Mouse (Mus musculus): ENCODE measurements around the gene Scamp1.
"Not testable (repeated sequence)": the region's sequence is repeated elsewhere in the genome, so short reads cannot be mapped to it uniquely, and the experiment has no call there.

Gene Scamp1

DNA sequence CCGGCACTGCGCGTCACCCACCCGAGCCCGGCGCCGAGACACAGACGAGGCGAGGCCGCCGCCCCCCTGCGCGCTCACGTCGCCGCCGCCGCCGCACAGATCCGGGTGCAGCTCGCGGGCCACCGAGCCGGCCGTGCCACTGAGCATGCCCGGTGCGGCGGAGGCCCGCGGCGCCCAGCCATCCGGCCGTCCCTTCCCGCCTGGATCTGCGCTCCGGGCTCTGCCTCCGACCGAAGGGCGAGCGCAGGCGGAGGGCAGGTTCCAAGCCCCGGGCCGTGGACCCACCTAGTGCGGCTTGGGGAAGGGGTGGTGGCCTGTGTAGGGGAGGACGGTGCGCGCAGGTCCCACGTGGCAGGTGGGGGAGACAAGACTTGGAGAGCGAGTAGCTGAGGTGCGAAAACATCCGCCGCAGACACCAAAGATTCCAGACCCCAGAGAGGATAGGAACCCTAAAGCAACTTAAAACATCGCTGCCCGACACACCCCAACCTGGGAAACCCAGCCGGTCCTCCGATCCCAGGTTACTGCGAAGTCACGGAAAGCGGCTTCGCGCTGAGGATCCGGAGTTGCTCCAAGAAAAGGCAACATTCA lies at the start of gene Scamp1:
TSS of gene Scamp1 (minus strand) at position 577 of the 591 bp plus-strand sequence.
- DNase-seq (ENCODE audit: low spot score in 2 of 2), result peak; percentile 90 to 93

- DNase-seq (ENCODE audit: low spot score in 2 of 2), result no peak
Measured at GRCm38 (mm10) chr13:94330392-94330979, 44.8 kb upstream of the Scamp1 start.

GRCm38 (mm10) chr13:94329005-94329404 lies 43.3 kb upstream of the Scamp1 start:
- DNase-seq (ENCODE audit: low spot score in 2 of 2), result not testable (repeated sequence)

DNA sequence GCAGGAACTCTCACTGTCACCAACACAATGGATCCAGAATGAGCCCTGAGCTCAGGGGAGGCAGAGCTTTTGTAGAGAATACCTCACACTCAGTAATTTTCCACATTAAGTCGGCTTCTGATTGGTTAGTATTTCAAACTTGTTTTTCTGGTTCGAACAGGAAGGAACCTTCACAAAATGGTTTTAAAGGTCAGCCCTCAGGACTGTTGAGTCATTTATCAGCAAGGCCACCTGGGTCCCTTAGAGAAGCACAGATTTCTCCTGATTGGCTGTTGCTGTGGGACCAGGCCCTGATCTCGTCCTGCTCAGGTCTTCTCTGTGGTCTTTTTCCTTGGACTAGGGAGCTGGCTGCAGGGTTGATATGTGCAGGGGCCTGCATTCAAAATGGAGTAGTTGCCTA lies 42.4 kb upstream of the Scamp1 start:
- no peak for DNase-seq (ENCODE audit: low spot score in 2 of 2)

- no peak for DNase-seq (ENCODE audit: low spot score in 2 of 2)
Measured at GRCm38 (mm10) chr13:94322475-94322874, 36.8 kb upstream of the Scamp1 start.

DNA sequence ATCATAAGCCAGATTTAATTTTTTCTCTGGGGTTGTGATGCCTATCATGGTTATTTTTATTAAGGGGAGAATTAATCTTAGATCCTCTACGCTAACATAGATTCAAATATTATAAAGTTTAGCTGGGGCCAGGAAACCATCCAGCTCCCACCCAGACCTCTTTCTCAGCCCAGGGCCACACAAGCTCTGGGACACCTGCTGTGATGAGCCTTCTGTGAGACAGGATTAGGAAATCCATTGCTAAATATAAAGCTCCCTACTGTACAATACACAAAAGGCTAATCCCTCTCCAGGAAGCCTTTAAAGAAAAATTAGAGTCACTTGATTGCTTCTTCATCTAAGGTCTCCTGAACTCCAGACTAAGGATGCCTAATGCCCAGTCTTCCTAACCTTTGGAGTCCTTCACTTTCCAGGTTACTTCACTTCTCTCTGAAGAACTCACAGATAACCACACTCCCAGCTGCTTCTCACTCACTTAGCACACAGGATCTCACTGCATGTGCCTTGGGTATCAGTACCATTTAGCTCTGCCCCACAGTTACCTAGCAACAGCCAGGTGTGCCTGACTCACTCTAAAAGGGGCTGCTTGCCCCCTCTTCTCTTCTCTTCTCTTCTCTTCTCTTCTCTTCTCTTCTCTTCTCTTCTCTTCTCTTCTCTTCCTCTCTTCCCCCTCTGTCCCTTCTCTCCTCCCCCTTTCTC lies 35.6 kb upstream of the Scamp1 start:
- DNase-seq (ENCODE audit: low spot score in 2 of 2), result no peak

GRCm38 (mm10) chr13:94316975-94317511 lies 31.4 kb upstream of the Scamp1 start:
- no peak for DNase-seq (ENCODE audit: low spot score in 2 of 2)

- not testable (repeated sequence) for DNase-seq (ENCODE audit: low spot score in 2 of 2)
Measured at GRCm38 (mm10) chr13:94312812-94313211, 27.2 kb upstream of the Scamp1 start.

GRCm38 (mm10) chr13:94308279-94308678 lies 22.6 kb upstream of the Scamp1 start:
- no peak for DNase-seq (ENCODE audit: low spot score in 2 of 2)

DNA sequence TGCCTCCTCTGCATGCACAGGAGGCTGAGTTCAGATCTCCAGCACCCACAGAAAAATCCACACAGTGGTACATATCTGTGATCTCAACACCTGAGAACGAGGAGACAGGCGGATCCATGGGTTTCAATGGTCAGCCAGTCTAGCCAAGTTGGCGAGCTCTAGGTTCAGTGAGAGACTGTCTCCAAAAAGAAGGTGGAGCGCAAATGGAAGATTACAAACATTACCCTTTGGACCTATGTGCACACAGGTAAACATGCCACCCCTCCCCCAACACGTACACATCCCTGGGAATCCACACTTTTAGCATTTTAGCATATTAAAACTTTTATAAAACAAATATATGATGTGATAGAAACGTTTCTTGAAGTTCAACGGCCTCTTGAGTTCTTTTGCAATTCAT lies 21.9 kb upstream of the Scamp1 start:
- no peak for DNase-seq (ENCODE audit: low spot score in 2 of 2)

DNA sequence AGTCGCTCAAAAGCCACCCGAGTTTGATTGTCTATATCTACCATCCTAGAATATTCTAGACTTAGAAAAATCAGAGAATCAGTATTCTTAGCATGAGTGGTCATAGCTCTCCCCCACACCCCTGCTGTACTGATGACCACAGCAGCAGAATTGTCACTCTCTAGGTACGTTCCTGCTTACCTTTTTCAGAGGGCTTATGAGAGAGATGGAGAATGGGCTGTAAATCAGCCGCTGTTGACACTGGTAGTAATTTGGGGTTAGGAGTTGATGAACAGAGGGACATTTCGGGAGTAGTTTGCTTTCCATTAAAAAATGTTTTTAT lies 21.3 kb upstream of the Scamp1 start:
- no peak for DNase-seq (ENCODE audit: low spot score in 2 of 2)

GRCm38 (mm10) chr13:94306277-94306967 lies 20.8 kb upstream of the Scamp1 start:
- DNase-seq (ENCODE audit: low spot score in 2 of 2), result peak in 1 of 2 experiments; percentile 23

GRCm38 (mm10) chr13:94300946-94301538 lies 15.4 kb upstream of the Scamp1 start:
- DNase-seq (ENCODE audit: low spot score in 2 of 2), result no peak

DNA sequence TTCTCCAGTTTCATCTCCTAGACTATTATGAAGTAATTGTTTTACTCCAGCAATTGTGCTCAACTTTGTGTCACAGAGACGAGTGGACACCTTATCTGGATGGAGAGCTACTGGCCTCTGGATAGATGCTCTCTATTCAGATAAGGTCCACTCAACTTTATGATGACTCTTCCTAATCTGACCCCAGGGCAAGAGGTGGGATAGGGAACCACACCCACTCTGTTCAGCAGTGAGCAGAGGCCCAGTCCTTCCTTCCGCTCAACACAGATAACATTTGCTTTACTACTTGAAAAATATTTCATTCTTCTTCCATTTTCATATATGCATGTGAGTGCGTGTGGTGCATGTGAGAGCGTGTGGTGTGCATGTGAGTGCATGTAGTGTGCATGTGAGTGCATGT lies 14.6 kb upstream of the Scamp1 start:
- DNase-seq (ENCODE audit: low spot score in 2 of 2), result no peak

DNA sequence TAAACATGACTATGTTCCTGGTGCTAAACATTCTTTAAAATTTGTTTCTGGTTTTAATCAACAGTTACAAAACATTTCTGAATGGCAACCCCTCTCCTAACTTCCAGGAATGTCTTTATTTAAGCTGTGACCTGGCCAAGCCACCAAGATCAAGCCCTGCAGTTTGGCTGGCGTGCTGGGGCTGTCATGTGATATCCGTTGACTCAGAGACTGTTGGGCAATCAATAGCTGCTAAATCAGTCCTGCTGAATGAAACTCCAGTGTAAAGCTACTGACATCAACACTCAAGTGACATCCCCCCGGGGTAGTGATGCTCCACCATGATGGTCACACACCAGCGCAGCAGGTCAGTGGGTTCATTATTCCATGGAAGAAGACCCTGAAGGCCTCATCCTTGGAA lies 12.7 kb upstream of the Scamp1 start:
- no peak for DNase-seq (ENCODE audit: low spot score in 2 of 2)

- DNase-seq (ENCODE audit: low spot score in 2 of 2), result no peak
Measured at GRCm38 (mm10) chr13:94296371-94296770, 10.7 kb upstream of the Scamp1 start.

GRCm38 (mm10) chr13:94295922-94296321 lies 10.3 kb upstream of the Scamp1 start:
- DNase-seq (ENCODE audit: low spot score in 2 of 2), result no peak

- DNase-seq (ENCODE audit: low spot score in 2 of 2), result no peak
Measured at GRCm38 (mm10) chr13:94294886-94295285, 9.2 kb upstream of the Scamp1 start.

- DNase-seq (ENCODE audit: low spot score in 2 of 2), result no peak
Measured at GRCm38 (mm10) chr13:94293911-94294310, 8.3 kb upstream of the Scamp1 start.

DNA sequence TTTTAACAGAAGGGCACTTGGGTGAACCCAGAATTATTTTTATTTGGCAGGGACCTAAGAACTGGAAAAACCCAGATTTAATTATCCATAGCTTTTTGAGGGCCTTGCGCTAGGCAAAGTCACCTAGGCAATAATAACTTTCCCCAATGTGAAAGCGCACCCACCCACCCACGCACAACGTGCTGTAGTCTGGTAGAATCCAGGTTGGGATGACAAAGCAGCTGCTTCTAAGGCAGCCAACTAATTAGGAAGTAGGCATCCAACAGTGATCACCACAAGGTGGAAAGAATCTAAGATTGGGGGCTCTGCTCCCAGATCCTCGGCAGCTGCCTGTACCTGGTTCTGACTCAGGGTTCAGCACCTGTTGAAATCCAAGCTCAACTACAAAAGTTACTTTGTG lies 538 bp upstream of the Scamp1 start:
- DNase-seq (ENCODE audit: low spot score in 2 of 2), result no peak

GRCm38 (mm10) chr13:94284543-94285269 lies 951 bp downstream of the Scamp1 start:
- DNase-seq (ENCODE audit: low spot score in 2 of 2), result peak in 1 of 2 experiments; percentile 47
